Mouse (Mus musculus) bone marrow macrophage, adult 2 months (primary cell): ENCODE measurements around the gene Myocd. TPM values are rescaled to one million over a fixed set of nuclear protein-coding genes. Genes with fewer than 3 reads are reported as not detected.

Experiments
- H3K27ac ChIP-seq: 2 replicates; pipeline ENCODE4 v1.5.1; 2012; ENCODE audit warnings: low read depth, low read length; ENCODE audit not compliant: insufficient read depth
- H3K4me1 ChIP-seq: 2 replicates; pipeline ENCODE4 v1.6.1; 2012; ENCODE audit warnings: low read length; ENCODE audit not compliant: control insufficient read depth, insufficient read depth
- H3K4me3 ChIP-seq: 2 replicates; pipeline ENCODE4 v1.5.1; 2012; ENCODE audit warnings: mild to moderate bottlenecking, low read length, moderate library complexity; ENCODE audit not compliant: insufficient read depth
- CTCF ChIP-seq: IDR thresholded peaks from 2 replicates; pipeline ENCODE4 v1.5.1; 2012; ENCODE audit warnings: low read depth, mild to moderate bottlenecking, low read length, moderate library complexity
- POLR2A ChIP-seq: IDR thresholded peaks from 2 replicates; pipeline ENCODE4 v1.6.1; 2012; ENCODE audit warnings: mild to moderate bottlenecking, low read depth, low read length, borderline replicate concordance
- polyA plus RNA-seq: library from polyadenylated mRNA; stranded (reverse); fragments of >200 nt; gene quantifications from 2 replicates; pipeline ENCODE4 v1.2.4, GENCODE M21; 2012; ENCODE audit not compliant: missing spikeins, insufficient read depth, insufficient read length

Gene Myocd
- polyA plus RNA-seq, 1 experiment: not detected

GRCm38 (mm10) chr11:65153006-65153405 lies 116.8 kb downstream of the Myocd start:
- Histone ChIP-seq H3K27ac (no peak overlapping the region), H3K4me3 (no peak overlapping the region), H3K4me1 (no peaks in the 10 kb centered on the region)
- TF ChIP-seq CTCF (no peak), POLR2A (no peak)

- H3K4me1 ChIP-seq: no peaks in the 10 kb centered on the region
- H3K27ac ChIP-seq: no peak overlapping the region
- no peak overlapping the region for H3K4me3 ChIP-seq
- no peak for TF ChIP-seq CTCF
Measured at GRCm38 (mm10) chr11:65148441-65148840, 121.3 kb downstream of the Myocd start.

DNA sequence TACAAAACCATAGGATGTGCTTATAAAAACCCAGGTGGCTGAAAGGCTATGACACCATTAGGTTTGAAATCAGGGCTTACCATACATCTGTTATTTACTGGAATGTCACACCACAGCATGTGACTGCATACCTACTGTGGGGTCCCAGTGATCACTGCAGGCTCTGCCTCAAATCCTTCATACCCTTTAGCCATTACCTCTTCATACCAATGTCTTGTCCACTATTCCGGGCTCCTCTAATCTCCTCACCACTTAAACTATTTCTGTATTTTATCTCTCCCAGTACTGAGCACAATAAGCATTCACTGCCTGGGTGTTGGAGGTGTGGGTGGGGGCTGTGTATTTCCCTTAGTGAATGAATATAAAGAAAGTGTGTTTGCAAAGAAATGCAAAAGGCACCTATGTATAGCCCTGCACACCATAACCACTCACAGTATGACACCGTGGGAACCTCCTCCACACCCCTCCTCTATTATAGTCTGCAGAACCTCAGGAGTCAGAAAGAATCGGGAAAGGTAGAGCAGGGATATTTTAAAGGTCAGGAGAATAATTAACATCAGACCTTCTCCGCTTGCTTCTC lies 126.9 kb downstream of the Myocd start:
- TF ChIP-seq CTCF: no peak
- TF ChIP-seq POLR2A: no peak
- no peak overlapping the region for H3K27ac ChIP-seq
- no peak overlapping the region for H3K4me3 ChIP-seq
- no peaks in the 10 kb centered on the region for H3K4me1 ChIP-seq

DNA sequence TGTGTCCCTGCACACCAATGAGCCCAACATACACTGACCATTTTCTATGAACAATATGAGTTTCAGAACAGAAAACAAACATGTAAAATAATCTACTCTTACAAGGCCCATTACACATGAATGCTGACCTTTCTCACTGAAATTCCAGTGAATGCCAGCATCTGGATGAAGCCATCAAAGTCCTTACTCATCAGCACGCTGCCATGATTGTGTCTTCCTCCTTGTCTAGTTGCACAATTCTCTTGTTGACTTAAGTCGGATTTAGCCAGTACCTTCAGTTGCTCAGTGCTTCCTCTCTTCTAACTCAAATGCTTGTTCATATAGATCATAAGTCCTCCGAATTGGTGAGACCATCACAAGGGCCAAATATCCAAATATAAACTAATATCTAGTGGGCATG lies 130.8 kb downstream of the Myocd start:
- Histone ChIP-seq H3K4me3 (no peak overlapping the region), H3K4me1 (no peaks in the 10 kb centered on the region), H3K27ac (no peak overlapping the region; the same call in 1 of the 2 replicates)
- TF ChIP-seq CTCF: no peak
- TF ChIP-seq POLR2A: no peak

DNA sequence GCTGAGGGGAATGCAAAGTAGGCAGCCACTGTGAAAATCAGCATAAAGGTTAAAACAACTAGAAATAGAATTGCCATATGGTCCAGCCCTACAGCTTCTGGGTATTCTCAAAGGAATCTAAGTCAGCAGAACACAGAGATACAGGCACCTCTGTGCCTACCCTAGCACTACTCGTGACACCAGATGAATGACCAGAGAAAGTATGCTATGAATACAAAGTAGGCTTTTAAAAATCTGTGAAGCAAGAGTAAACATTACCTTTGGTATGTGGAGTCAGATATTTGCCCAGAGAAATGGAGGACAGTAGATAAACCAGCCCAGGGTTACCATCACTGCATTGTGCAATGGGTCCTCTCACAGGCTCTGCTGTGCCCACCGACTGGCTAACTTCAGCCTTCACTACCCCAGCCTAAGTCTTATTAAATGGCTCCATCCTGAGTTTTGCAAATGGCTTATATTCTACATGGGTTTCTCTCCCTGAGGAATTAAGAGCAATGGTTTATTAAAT lies 132.6 kb downstream of the Myocd start:
- Histone ChIP-seq H3K4me3 (no peak overlapping the region), H3K27ac (no peak overlapping the region), H3K4me1 (no peaks in the 10 kb centered on the region)
- TF ChIP-seq POLR2A: no peak
- TF ChIP-seq CTCF: no peak

DNA sequence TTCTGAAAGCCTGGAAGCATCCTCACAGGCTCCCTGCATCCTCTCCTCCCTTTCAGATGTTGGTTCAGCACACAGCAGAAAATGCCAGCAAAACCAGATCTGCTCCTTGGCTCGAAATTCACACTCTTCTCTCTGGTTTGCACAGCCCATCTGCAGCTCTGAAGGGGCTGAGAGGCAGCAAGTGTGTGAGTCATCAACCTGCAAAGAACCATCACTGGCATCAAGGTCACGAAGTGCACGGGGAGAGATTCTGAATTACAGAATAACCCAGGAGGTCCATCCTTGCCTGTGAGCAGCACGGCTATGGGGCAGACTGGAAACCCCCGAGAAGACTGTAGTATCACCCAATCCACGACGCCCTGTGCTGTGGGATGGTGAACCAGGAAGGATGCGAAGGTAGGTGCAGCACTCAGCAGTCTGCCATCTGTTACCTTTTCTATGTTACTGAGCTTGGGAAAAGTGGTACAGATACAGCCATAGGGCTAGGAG lies 134.5 kb downstream of the Myocd start:
- TF ChIP-seq CTCF: no peak
- TF ChIP-seq POLR2A: no peak
- Histone ChIP-seq H3K27ac (no peak overlapping the region), H3K4me3 (no peak overlapping the region), H3K4me1 (no peaks in the 10 kb centered on the region)

DNA sequence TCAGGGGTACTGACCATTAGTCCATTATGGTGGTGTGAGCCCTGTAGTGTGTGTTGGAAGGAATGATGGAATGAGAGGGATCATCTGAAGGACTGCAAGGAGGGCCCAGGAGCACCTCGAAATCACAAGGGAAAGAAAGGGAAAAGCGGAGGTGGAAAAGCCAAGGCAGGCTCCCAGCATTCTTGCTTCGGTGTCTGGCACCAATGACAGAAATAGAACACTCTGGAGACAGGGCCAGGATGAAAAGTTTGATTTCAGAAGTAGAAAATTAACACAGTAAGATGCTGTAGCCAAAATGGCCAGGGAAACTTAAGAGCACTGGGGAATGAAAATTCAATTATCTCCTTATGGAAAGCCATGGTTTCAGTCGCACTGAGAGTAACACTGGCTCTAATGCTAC lies 136.1 kb downstream of the Myocd start:
- Histone ChIP-seq H3K4me1 (no peaks in the 10 kb centered on the region), H3K27ac (no peak overlapping the region), H3K4me3 (no peak overlapping the region)
- no peak for TF ChIP-seq POLR2A

- TF ChIP-seq POLR2A (no peak), CTCF (no peak)
- no peak overlapping the region for H3K4me3 ChIP-seq
- no peak overlapping the region for H3K27ac ChIP-seq
- no peaks in the 10 kb centered on the region for H3K4me1 ChIP-seq
Measured at GRCm38 (mm10) chr11:65129110-65129509, 140.7 kb downstream of the Myocd start.

DNA sequence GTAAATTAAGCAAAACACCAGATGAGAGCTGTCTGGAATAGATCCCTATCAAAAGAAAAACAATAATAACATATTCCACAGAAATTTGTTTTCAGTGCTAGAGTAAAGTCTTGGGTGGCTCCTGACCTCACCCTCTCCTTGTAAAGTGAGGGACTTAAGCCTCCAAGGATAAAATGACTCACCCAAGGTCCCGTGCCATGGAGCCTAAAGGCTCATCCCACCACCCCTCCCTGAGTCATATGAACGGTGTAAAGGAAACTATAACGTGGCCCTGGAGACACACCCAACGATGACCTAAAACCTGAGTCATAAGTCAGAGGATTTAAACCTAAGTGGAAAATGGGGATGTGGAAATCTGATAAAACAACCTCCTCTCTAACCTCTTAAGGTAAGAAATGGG lies 141.1 kb downstream of the Myocd start:
- Histone ChIP-seq H3K4me1 (no peaks in the 10 kb centered on the region), H3K4me3 (no peak overlapping the region), H3K27ac (no peak overlapping the region)
- TF ChIP-seq POLR2A: no peak
- TF ChIP-seq CTCF: no peak

DNA sequence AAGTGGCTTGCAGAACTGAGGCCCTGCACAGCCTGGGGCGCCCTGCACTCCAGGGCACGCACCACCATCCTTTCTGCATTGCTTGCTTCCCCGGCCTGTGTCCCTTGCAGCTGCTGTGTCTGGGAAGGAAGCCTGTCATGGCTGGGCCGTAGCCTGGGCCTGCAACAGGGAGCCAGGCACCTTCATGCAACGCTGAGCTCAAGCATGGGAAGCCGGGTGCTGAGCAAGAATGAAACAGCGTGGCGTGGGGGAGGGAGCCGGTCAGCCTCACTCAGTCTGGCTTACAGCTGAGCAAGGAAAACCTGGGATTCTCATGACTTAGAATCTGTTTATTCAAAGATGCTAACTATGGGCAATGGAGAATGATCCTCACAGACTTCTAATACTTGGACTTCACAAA lies 143.2 kb downstream of the Myocd start:
- TF ChIP-seq POLR2A (no peak), CTCF (no peak)
- H3K4me1 ChIP-seq: no peaks in the 10 kb centered on the region
- no peak overlapping the region for H3K27ac ChIP-seq
- H3K4me3 ChIP-seq: no peak overlapping the region

Other genes with a start within 250 kb of the Myocd start
- gene 1700086D15Rik, start 110.1 kb downstream of the Myocd start, polyA plus RNA-seq: not detected in 2 replicates
- not detected in 2 replicates for gene Arhgap44, start 107.0 kb downstream of the Myocd start, polyA plus RNA-seq